Mouse (Mus musculus) retina, postnatal 1 day (tissue): Measurements from ENCODE around the gene Rad1.
A peak's percentile ranks its signal among the peaks of the same experiment; 100 is the strongest.
"Not testable (repeated sequence)": the region's sequence is repeated elsewhere in the genome, so short reads cannot be mapped to it uniquely, and the experiment has no call there.

Source experiments
- DNase-seq: peaks from one replicate; pipeline ENCODE4 v3.0.0-alpha.2; 2012

The Rad1 gene

DNA sequence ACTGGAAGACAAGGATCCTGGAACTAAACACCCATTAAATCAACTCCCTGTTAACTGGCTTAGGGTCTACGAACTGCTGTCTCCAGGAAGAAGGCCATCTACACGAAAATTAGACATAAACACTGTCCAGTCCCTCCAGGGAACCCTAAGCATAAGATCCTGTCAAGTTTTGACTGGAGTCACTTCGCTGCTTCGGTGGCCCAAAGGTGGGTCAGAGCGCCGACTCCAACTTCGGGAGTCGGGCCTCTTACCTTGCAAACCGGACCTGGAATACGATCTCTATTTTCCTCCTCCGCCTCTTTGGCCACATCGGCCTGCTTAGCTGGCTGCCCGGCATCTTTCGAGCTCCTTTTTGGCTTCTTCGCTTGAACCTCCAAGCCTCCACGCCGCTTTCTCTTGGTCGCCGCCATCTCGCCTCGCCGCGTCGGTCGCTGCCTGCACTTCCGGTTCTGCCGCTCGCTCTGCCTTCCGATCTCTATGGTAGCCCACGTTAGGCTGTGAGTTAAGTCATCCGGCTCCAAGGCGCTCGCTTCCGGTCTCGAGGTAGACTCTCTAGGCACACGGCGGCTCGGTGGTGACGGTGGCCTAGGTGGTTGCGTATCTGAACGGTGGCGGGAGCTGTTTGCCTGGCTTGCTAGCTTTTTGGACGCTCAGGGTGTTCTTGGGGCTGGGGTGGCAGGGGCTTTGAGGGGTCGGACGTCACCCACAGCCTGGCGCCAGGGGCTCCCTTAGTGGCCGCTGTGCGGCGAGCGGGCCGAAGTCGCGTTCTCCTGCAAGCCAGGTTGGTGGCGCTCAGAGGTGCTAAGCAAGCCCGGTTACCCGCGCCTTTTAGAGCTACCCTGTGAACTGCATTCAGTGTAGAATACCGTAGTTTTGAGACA lies at the start of gene Rad1, which contains the start of gene Brix1:
Rad1 (plus strand) TSS at position 535 of the 881 bp plus-strand sequence.
Brix1 (minus strand) TSS at position 464 of the 881 bp plus-strand sequence.
- peak; percentile 98 for DNase-seq

DNA sequence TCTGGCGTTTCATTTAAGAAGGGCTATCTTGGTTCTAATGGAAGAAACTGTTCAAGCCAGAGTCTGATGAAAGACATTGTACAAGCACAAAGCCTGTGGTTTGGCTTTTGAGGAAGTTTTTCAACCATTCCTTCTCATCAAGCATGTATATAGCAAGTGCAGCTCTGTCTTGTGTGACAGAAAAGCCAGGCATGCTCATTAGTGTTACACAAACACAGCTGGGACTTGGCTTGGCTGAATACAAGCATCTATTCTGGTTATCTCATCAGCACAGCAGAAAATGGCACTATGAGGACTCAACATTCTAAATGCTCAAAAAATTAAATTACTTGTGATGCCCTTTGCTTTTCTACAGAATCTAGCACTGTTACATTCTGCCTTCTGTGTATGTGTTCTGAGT lies 48.9 kb upstream of the Rad1 start:
- DNase-seq = no peak

GRCm38 (mm10) chr15:10439963-10440362 lies 45.9 kb upstream of the Rad1 start:
- DNase-seq = peak; percentile 9

GRCm38 (mm10) chr15:10441493-10441892 lies 44.3 kb upstream of the Rad1 start:
- DNase-seq = no peak

DNA sequence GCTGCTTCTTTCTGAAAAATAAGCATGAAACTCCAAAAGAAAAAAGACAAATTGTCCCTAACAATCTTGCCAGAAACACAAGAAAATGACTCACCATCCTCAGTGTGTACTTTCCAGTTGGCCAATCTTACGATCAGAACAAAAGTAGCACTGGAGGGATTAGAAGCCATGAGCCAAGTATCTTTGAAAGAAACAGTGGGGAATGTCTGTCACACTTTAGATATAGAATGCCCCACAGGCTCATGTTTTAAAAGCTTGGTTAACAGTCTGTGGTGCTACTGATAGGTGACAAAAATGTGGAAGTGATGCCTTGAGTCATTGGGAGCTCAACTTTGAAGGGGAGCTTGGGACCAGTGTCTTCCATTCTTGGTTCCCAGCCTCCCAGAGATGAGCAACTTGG lies 43.5 kb upstream of the Rad1 start:
- no peak for DNase-seq

GRCm38 (mm10) chr15:10447102-10447501 lies 38.7 kb upstream of the Rad1 start:
- no peak for DNase-seq

DNA sequence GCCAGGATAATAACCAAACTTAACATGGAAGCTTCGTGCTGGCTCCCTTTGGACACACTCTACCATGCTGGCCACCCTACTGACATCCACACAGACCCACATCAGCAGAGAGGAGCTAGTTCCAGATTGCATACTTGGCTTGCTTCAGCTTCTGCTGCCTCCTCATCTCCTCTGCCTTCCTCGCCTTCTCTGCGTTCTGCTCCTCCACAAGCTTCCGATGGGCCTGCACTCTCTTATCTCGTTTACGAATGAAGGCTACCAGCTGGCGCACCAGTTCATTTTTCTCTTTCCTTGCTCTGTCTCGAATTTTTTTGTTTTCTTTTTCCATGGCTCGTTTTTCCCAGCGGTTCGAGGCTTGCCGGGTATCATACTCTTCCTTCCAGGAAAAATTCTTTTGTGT lies 24.8 kb upstream of the Rad1 start:
- DNase-seq = no peak

- no peak for DNase-seq
Measured at GRCm38 (mm10) chr15:10463555-10463954, 22.3 kb upstream of the Rad1 start.

GRCm38 (mm10) chr15:10464678-10465077 lies 21.1 kb upstream of the Rad1 start:
- no peak for DNase-seq

GRCm38 (mm10) chr15:10468761-10469160 lies 17.1 kb upstream of the Rad1 start:
- DNase-seq = no peak

DNA sequence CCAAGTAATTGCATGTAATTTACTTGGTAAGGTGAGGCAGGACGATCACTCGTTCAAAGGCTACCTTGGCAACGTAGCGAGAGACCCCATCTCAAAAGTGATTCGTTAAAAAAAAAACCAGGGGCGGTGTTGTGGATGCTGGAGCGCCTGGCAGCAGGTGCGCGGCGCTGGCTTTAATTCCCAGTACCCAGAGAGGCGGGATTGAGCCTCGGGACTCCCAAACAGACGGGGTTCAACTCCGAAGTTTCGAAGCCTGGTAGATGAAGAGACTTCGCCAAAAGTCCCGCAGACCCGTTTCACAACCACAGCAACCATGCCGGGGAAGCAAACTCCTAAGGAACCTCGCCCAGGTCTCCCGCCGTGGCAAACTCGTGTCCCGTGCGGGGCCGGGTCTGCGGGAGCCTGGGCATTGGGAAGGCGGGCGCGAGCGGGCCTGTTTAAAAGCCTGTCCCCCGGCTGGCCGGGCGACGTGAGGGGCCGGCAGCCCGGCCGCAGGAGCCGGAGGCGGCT lies 16.1 kb upstream of the Rad1 start:
- no peak for DNase-seq

- DNase-seq = peak; percentile 88
Measured at GRCm38 (mm10) chr15:10470151-10470831, 15.5 kb upstream of the Rad1 start, which contains the start of gene Dnajc21. TSS of gene Dnajc21 (minus strand) at chr15:10470516.

DNA sequence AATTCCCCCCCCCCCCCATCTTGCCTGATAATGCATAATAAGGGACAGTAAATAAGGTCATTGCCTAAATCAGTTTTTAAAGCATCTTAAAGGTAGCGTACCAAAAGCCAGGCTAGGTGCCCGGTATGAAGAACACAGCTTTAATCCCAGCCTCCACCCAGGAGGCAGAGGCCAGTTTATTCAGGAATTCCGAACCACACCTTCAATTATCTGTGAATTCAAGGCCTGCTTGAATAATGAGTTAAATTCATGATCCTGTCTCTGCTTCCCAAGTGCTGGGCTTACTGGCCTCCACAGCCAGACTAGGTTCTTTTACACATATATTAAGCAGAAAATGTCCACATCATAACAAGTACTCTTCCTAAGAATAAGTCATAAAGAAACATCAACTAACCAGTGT lies 14.9 kb upstream of the Rad1 start:
- no peak for DNase-seq

DNA sequence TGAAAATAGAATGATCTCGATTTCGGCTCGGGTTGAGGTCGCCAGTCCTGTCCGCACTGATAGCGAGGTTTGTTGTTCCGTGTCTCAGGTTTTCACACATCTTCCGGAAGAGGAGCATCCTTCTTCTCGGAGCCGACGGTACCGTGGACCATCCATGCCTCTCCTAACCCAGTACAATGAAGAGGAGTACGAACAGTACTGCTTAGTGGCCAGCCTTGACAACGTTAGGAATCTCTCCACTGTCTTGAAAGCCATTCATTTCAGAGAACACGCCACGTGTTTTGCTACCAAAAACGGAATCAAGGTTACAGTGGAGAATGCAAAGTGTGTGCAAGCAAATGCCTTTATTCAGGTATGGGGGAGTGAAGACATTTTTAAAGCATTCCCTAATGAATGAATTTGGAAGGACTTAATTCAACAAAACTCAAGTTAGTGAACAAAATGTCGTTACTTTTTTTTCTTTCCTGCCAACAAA lies 584 bp downstream of the Rad1 start:
- DNase-seq = no peak

- no peak for DNase-seq
Measured at GRCm38 (mm10) chr15:10487246-10487645, 1.4 kb downstream of the Rad1 start.

- no peak for DNase-seq
Measured at GRCm38 (mm10) chr15:10490101-10490500, 4.3 kb downstream of the Rad1 start.

- no peak for DNase-seq
Measured at GRCm38 (mm10) chr15:10495944-10496343, 10.1 kb downstream of the Rad1 start.

- not testable (repeated sequence) for DNase-seq
Measured at GRCm38 (mm10) chr15:10496696-10497095, 10.9 kb downstream of the Rad1 start.

DNA sequence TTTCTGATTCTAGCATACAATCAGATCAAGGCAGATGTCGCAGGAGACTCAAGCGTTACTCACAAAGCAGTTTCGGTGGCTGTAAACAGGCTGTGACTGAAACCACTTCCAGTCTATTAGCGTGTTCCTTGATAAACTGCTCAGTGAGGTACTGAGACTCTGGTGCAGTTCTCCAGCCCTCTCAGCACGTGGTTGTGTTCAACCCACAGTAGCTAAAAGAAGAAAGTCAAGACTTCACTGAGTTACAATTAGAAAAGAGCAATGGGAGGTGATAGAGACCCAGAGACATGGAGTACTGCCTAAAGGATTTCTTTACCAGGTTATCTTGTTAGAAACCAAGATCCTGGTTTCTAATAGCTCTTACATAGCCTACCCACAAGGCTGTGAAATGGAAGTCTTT lies 13.8 kb downstream of the Rad1 start:
- DNase-seq = no peak

GRCm38 (mm10) chr15:10500035-10500434 lies 14.2 kb downstream of the Rad1 start:
- no peak for DNase-seq

DNA sequence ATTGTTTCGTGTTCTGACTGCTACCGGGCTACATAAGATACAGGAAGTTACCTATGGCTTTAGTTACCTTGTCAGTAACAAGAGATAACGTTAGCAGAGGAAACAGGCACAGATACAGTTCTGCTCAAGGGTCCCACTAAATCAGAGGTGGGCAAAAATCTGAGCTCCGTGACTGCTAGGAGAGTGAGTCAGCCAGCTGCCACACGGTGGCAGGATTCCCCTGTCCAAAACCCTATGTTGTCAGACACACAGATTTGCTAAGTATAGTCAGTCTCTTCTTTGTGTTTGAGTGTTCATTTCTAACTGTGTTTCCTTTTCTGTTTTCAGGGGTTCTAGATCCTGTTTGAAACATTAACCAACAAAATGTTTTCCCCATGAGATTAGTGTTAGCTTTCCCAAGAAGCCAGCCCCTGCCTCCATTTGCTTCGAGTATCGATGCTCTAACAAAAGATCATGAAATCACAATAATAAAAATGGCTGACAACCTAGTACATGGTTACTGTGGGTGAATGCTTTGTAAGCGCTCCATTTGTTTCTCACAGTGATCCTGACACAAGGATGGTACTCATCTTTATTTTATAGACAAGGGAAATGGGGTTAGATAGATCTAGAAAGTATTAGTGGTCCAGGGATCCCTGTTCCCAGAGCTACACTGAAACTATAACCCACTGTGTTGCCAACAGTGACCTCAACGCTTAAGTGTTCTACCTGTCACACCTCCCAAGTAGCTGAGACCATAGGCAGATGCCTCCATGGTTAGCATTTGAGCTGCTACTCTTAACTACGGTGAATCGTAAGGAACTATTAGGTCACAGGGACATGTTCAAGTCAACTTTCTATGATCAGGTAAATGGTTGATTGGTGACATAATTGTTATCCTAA lies 15.3 kb downstream of the Rad1 start:
- DNase-seq = peak; percentile 68

- DNase-seq = no peak
Measured at GRCm38 (mm10) chr15:10506099-10506498, 20.3 kb downstream of the Rad1 start.

DNA sequence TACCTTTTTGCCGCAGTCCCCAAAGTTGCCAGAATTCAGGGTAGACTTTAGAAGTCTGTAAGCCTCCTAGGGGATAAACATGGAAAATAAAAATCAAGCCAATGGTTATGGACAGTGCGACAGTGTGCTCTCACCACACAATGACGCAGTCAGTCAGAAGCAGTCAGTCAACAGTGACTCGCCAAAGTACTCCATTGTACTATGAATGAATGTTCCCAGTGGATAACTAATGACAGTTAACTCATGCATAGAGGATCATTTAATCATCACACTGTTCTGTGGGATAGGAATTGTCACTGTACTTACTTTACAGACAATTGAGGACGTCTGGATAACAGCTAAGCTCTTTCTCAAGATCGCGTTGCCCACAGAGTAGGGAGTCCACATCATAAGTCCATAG lies 29.3 kb downstream of the Rad1 start:
- DNase-seq = peak; percentile 9
